Mouse (Mus musculus) layer of hippocampus, adult 18-20 months (tissue): Measurements from ENCODE around the gene Imp4. TPM values are rescaled to one million over a fixed set of nuclear protein-coding genes. Genes with fewer than 3 reads are reported as not detected.
A peak's percentile ranks its signal among the peaks of the same experiment; 100 is the strongest.

Experiments
- DNase-seq, 2 experiments: peaks; one replicate each; pipeline ENCODE4 v3.0.0; 2022; ENCODE audit warnings: low spot score in 2 of 2
- total RNA-seq, 2 experiments: library from RNA; stranded (reverse); gene quantifications; 2 replicates each; pipeline ENCODE4 v1.2.3; 2021

The Imp4 gene
- total RNA-seq, 2 experiments from 2014 or later: 37.9 to 39.0 TPM

- peak; percentile 74 to 93 for DNase-seq
These were observed 19.8 kb downstream of the Imp4 start, which contains the start of gene Ptpn18 for GRCm38 (mm10) chr1:34459284-34460060. Gene Ptpn18 (plus strand): TSS chr1:34459762.

- DNase-seq: no peak
These were observed 20.4 kb downstream of the Imp4 start for GRCm38 (mm10) chr1:34460061-34460441.

- peak; percentile 29 to 73 for DNase-seq
These were observed 23.1 kb downstream of the Imp4 start for GRCm38 (mm10) chr1:34462766-34463165.

DNA sequence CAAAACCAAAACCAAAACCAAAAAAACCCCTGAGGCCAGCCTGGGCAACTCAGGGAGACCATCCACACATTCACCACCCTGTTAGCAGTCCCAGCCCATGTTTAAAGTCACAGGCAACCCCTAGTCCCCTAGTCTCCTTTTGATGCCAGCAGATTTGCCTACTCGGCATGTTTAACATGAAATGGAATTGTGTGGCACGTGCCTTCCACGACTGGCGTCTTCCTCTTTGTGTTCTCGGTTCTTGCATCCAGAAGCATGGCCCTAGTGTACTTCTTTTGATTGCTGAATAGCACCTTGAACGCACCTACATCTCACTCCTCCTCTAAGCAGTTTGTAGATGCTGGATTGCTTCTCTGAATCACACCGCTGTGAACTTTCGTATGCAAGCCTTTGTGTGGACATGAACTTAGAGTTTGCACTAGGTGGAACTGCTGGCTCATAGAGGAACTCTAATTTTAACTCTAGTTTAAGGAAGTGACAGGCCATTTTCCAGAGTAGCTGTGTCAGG lies 24.7 kb downstream of the Imp4 start:
- DNase-seq: no peak

DNA sequence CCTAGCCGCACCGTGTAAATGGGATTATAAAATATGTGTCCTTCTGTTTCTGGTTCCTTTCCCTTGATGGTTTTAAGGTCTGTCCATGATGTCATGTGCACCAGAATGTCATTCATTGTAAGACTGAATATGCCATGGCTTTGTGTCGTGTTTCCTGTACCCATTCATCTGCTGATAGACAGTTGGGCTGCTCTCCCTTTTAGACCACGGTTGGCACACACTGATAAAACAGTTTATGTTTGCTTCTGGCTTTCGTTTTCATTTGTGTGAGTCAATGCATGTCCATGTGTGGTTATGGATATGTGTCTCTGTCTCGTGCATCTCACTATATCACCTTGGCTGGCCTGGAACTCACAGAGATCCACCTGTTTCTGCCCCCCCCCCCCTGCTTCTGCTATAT lies 25.8 kb downstream of the Imp4 start:
- DNase-seq: no peak

DNA sequence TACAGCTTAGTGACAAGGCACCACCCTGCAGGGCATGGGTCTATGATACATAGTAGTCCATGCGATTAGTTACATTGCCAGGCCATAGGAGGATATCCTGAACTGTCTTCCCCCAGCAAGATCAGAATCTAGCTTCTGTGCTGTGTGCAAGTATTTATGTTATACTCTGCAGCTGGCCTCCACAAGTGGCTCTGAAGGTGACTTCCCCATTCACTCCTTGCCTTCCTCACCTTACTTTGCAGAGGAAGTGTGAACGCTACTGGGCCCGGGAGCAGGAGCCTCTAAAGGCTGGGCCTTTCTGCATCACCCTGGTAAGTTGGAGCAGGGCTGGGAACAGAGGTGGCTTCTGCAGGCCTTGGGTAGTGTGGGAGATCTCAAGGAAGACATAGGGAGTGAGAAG lies 28.4 kb downstream of the Imp4 start:
- no peak for DNase-seq

- no peak for DNase-seq
These were observed 28.8 kb downstream of the Imp4 start for GRCm38 (mm10) chr1:34468500-34468899.

DNA sequence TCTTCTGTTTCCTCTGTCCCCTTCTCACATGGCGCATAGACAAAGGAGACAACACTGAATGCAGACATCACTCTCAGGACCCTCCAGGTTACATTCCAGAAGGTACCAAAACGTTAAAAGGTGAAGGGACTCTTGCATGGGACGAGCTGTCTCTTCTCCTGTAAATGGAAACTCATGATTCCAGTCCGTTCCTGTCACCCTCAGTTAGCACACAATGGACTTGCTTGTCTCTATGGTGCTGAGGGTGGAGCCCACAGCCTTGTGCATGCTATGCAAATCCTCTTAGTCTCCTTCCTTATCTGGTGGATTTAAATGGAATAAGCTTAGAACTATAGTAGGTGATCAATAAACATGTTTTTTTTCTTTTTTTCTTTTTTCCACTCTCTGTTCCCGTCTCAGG lies 30.1 kb downstream of the Imp4 start:
- DNase-seq: no peak

GRCm38 (mm10) chr1:34472427-34473300 lies 33.0 kb downstream of the Imp4 start:
- DNase-seq: no peak

DNA sequence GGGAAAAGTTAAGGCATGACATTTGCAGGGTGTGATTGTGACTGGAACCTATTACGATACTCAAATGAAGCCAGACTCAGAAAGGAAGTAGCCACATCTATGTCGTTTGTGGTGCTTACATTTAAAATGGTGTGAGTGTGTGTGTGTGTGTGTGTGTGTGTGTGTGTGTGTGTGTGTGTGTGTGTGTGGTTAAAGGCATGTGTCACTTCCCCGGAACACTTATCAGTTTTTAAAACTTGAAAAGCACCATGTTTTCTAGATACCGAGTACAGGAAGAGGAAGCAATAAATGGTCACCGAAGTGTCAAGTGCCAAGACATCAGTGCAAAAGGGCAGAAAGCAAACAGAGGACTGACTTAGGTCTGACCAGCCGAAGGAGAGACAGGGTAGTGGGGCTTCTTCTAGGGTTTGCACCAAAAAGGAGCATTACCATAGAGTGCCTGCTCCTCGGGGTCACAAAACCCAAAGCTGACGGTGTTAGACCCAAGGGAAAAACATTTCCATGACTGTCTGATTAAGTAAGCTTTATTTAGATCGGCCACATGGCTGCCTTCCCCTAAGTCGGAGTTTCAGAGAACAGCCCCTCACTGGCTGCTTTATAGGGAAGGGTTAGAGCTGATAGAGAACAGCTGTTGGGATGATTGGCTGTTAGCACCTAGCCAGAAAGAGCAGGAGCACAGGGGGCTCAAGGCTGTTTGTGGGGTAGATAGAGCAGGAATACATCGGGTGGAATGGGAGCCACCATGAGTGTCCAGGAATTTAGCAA lies 39.4 kb downstream of the Imp4 start:
- DNase-seq: no peak

GRCm38 (mm10) chr1:34480801-34481200 lies 41.1 kb downstream of the Imp4 start:
- DNase-seq: no peak

- no peak for DNase-seq
These were observed 42.4 kb downstream of the Imp4 start for GRCm38 (mm10) chr1:34481920-34482669.

DNA sequence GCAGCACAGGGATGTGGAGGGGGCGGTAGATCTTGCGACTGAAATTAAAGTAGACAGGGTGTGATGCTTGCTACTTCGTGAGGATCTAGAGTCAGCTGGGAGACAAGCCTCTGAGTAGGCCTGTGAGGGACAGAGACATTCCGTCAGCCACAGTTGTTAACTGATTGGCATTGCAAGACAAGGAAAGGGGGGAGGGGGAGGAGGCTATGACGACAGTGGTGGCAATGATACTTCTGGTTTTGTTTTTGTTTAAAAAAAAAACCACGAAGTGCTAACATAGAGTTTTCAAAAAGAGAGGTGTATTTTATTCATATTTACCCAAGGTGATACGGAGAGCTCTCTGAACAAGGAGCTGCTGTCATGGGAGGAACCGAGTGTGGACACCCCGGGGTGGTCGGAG lies 44.8 kb downstream of the Imp4 start:
- DNase-seq: no peak

DNA sequence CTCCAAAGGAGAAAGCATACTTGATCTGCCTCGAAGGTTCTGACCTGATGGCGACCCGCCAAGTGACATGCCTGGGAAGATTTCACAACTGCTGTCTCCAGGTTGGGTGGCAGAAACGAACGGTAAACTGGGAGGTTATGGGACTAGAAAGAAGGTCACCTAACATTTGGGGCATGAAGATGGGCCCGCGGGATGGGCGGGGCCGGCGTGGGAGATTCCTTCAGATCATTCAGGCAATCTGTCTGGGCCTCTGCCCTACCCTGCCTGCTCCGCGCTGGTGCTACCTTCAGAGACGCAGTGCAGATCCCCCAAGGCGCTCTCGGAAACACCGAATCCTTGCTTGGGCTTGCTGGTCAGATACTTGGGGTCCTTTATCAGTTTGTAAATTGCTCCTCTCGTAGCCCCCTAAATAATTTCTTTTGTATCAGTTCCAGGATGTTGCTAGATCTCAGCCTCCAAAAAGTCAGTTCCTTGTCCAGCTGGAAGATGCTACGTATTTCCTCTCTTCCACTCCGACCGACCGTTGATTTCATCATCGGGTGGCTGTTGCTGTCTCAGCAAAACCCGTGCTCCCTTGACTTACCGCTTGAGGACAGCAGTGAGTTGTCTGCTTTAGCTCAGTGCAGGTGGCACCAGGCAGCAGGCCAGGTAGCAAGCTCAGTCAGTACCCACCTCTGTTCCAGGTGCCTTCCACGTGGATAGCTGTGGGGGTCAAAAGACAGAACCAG lies 46.0 kb downstream of the Imp4 start:
- peak; percentile 42 to 65 for DNase-seq

DNA sequence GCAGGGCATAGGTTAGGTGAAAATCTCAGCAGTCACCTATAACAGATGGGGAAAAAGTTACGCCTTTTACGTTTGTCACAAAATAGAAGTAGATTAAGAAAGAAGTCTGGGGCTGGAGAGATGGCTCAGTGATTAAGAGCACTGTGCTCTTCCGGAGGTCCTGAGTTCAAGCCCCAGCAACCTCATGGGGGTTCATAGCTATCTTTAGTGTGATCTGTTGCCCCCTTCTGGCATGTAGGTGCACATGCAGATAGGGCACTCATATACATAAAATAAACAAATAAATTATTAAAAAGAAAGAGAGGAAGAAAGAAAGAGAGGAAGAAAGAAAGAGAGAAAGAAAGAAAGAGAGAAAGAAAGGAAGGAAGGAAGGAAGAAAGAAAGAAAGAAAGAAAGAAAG lies 47.7 kb downstream of the Imp4 start:
- DNase-seq: no peak

- no peak for DNase-seq
These were observed 50.3 kb downstream of the Imp4 start for GRCm38 (mm10) chr1:34489852-34490541.

DNA sequence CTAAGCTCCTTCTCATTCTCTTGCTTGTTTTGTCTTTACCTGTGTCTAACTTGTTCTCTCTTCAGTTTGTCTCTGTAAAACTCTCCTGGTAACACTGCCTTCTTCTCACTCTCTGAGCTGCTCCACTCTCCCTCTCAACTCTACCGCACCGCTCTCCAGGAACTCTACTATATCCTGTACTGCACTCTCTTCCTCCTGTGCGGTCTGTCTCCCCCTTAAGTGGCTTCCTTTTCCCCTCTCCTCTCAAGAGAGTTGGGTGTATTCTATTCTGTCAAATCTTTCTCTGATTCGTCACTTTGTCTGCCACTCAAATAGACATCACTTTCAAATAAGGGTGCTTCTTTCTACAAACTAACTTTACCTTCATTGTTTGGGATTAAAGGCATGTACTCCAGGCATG lies 51.8 kb downstream of the Imp4 start:
- no peak for DNase-seq
